In genomic region chr9:88344424-88344823, GRCm38 (mm10) we compare ENCODE assay signal across 19 mouse cellular contexts.
"Had no signal": no experiment of that assay in that cellular context is flagged by ENCODE, and none has a peak within 500 bp of the region (broad histone marks: within the 10 kb centered on the region; RNA-seq: fewer than 3 reads in every experiment).

No protein-coding gene starts in this region.

- H3K27ac ChIP-seq: midbrain, embryonic 10.5 days; midbrain, embryonic 12.5 days; neural tube, embryonic 13.5 days; neural tube, embryonic 15.5 days had no signal

- H3K9ac ChIP-seq: lung, embryonic 14.5 days; midbrain, embryonic 12.5 days; neural tube, embryonic 13.5 days; neural tube, embryonic 15.5 days had no signal

- H3K27me3 ChIP-seq: midbrain, embryonic 12.5 days; neural tube, embryonic 13.5 days; neural tube, embryonic 15.5 days had no signal

- H3K36me3 ChIP-seq: midbrain, embryonic 10.5 days; midbrain, embryonic 12.5 days; neural tube, embryonic 13.5 days; neural tube, embryonic 15.5 days had no signal

- ATAC-seq: midbrain, embryonic 16.5 days had no signal

- H3K9me3 ChIP-seq: midbrain, embryonic 10.5 days; midbrain, embryonic 12.5 days; neural tube, embryonic 13.5 days; neural tube, embryonic 15.5 days had no signal

- H3K4me2 ChIP-seq: lung, embryonic 14.5 days; midbrain, embryonic 12.5 days; neural tube, embryonic 13.5 days; neural tube, embryonic 15.5 days had no signal

- H3K4me1 ChIP-seq: midbrain, embryonic 12.5 days; neural tube, embryonic 13.5 days; neural tube, embryonic 15.5 days had no signal

- DNase-seq: lung, adult 18-20 months; lung, embryonic 14.5 days; lung, postnatal 10 days; lung, postnatal 4 days; midbrain, embryonic 14.5 days; retina, postnatal 1 day; right cerebral cortex, adult 18-20 months; right cerebral cortex, postnatal 25 days; right cerebral cortex, postnatal 4 days; spleen, adult 18-20 months; thymus, adult 2 months; thymus, postnatal 25 days; thymus, postnatal 4 days had no signal

- H3K4me3 ChIP-seq: midbrain, embryonic 10.5 days; midbrain, embryonic 12.5 days; myocyte; neural tube, embryonic 13.5 days; neural tube, embryonic 15.5 days had no signal
